Mouse (Mus musculus) layer of hippocampus, adult 9-11 months (tissue): ENCODE results near the gene Satb1.

Source experiments
- DNase-seq: peaks from one replicate; pipeline ENCODE4 v3.0.0; 2022

The Satb1 gene

GRCm38 (mm10) chr17:51832900-51833577 lies at the start of gene Satb1:
Satb1 (minus strand) TSS chr17:51833290.
- no peak for DNase-seq

- DNase-seq, result no peak
Measured at GRCm38 (mm10) chr17:51882566-51882965, 49.5 kb upstream of the Satb1 start.

- no peak for DNase-seq
Measured at GRCm38 (mm10) chr17:51880895-51881622, 48.0 kb upstream of the Satb1 start.

GRCm38 (mm10) chr17:51880221-51880620 lies 47.1 kb upstream of the Satb1 start:
- DNase-seq, result no peak

- no peak for DNase-seq
Measured at GRCm38 (mm10) chr17:51879736-51880135, 46.6 kb upstream of the Satb1 start.

- DNase-seq, result no peak
Measured at GRCm38 (mm10) chr17:51879171-51879570, 46.1 kb upstream of the Satb1 start.

GRCm38 (mm10) chr17:51876471-51876870 lies 43.4 kb upstream of the Satb1 start:
- no peak for DNase-seq

GRCm38 (mm10) chr17:51857616-51858015 lies 24.5 kb upstream of the Satb1 start:
- DNase-seq, result no peak

GRCm38 (mm10) chr17:51856332-51856731 lies 23.2 kb upstream of the Satb1 start:
- DNase-seq, result no peak

GRCm38 (mm10) chr17:51855261-51855660 lies 22.2 kb upstream of the Satb1 start:
- DNase-seq, result no peak

GRCm38 (mm10) chr17:51853952-51854351 lies 20.9 kb upstream of the Satb1 start:
- DNase-seq, result no peak

- DNase-seq, result no peak
Measured at GRCm38 (mm10) chr17:51840596-51840995, 7.5 kb upstream of the Satb1 start.

GRCm38 (mm10) chr17:51839484-51839883 lies 6.4 kb upstream of the Satb1 start:
- DNase-seq, result no peak

GRCm38 (mm10) chr17:51836901-51837300 lies 3.8 kb upstream of the Satb1 start:
- DNase-seq, result no peak

- no peak for DNase-seq
Measured at GRCm38 (mm10) chr17:51836243-51836642, 3.2 kb upstream of the Satb1 start.

- no peak for DNase-seq
Measured at GRCm38 (mm10) chr17:51833578-51834361, 680 bp upstream of the Satb1 start.

GRCm38 (mm10) chr17:51832421-51832875 lies 642 bp downstream of the Satb1 start:
- no peak for DNase-seq

GRCm38 (mm10) chr17:51831702-51832420 lies 1.2 kb downstream of the Satb1 start:
- no peak for DNase-seq

GRCm38 (mm10) chr17:51831121-51831701 lies 1.9 kb downstream of the Satb1 start:
- no peak for DNase-seq

GRCm38 (mm10) chr17:51829436-51829835 lies 3.7 kb downstream of the Satb1 start:
- no peak for DNase-seq

GRCm38 (mm10) chr17:51827922-51828410 lies 5.1 kb downstream of the Satb1 start:
- DNase-seq, result no peak

- DNase-seq, result no peak
Measured at GRCm38 (mm10) chr17:51826461-51826860, 6.6 kb downstream of the Satb1 start.
